Mouse (Mus musculus) stomach, embryonic 14.5 days (tissue): ENCODE data around the gene Ubfd1. TPM values are rescaled to one million over a fixed set of nuclear protein-coding genes. Genes with fewer than 3 reads are reported as not detected.

Experiments used
- ATAC-seq: fragments of 200-750 bp; cut with Nextera tagmentation; 2 replicates; pipeline ENCODE4 v1.8.0; 2017; ENCODE audit warnings: low read depth, moderate TSS enrichment; ENCODE audit not compliant: insufficient number of reproducible peaks, insufficient read depth, low FRiP score
- H3K27ac ChIP-seq: fragments of 300-500 bp; sonication (generic); 2 replicates; pipeline ENCODE4 v1.5.1; 2014; ENCODE audit warnings: mild to moderate bottlenecking, low read length, moderate library complexity, mixed read lengths
- H3K27me3 ChIP-seq: fragments of 300-500 bp; sonication (generic); 2 replicates; pipeline ENCODE4 v1.6.1; 2014; ENCODE audit warnings: low read length, control low read depth, mixed read lengths; ENCODE audit not compliant: control insufficient read depth, insufficient read depth
- H3K36me3 ChIP-seq: fragments of 300-500 bp; sonication (generic); 2 replicates; pipeline ENCODE4 v1.6.1; 2014; ENCODE audit warnings: mild to moderate bottlenecking, control low read depth, low read length, moderate library complexity, mixed read lengths; ENCODE audit not compliant: control insufficient read depth, insufficient read depth
- H3K4me1 ChIP-seq: fragments of 300-500 bp; sonication (generic); 2 replicates; pipeline ENCODE4 v1.6.1; 2014; ENCODE audit warnings: low read length, control low read depth, mixed read lengths; ENCODE audit not compliant: control insufficient read depth, insufficient read depth
- H3K4me2 ChIP-seq: fragments of 300-500 bp; sonication (generic); replicated peaks from 2 replicates; pipeline ENCODE4 v1.6.1; 2014; ENCODE audit warnings: low read depth, low read length, control low read depth
- H3K4me3 ChIP-seq: fragments of 300-500 bp; sonication (generic); 2 replicates; pipeline ENCODE4 v1.5.1; 2014; ENCODE audit warnings: low read depth, low read length, control low read depth
- H3K9ac ChIP-seq: fragments of 300-500 bp; sonication (generic); replicated peaks from 2 replicates; pipeline ENCODE4 v1.6.1; 2014; ENCODE audit warnings: low read depth, mild to moderate bottlenecking, control low read depth, low read length, moderate library complexity, mixed read lengths
- H3K9me3 ChIP-seq: fragments of 300-500 bp; sonication (generic); 2 replicates; pipeline ENCODE4 v1.6.1; 2016; ENCODE audit warnings: low read depth, low read length, control low read depth; ENCODE audit not compliant: control insufficient read depth
- WGBS: fragments of 180-500 bp; shearing (Covaris S2); extraction: QIAGEN DNeasy Blood & Tissue Kit; methylation state at CpG from one replicate; pipeline ENCODE4 v1.1.7; 2014; 5-methylcytosine and 5-hydroxymethylcytosine counted together
- polyA plus RNA-seq: library from polyadenylated mRNA; unstranded; fragments of >200 nt; fragmentation: Nextera tagmentation; extraction: Ambion mirVana; gene quantifications from 2 replicates; pipeline ENCODE4 v1.2.1, GENCODE M21; 2014

Gene Ubfd1
- polyA plus RNA-seq, 1 experiment from 2014 or later: 77.5 TPM

DNA sequence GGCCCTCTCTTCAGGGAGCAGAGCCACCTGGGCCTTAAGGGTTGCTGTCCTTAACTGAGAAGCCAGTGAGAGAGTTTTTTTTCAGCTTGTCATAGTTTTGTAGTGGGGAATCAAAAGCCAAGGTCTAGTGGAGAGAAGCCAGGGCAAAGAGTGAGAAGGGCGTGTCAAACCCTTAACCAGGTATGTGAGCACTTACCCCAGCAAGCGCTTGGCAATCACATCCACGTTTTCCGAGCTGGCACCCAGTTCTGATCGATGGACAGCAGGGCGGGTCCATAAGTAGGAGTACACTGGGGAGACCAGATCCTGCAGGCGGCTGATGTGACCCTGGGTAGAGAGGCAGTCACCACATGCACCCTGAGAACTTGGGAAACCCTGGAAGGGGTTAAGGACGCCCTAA, 22.9 kb upstream of the Ubfd1 start:
- ATAC-seq: no peak
- no peaks in the 10 kb centered on the region for H3K9me3 ChIP-seq
- H3K4me2 ChIP-seq: no peak overlapping the region
- no peaks in the 10 kb centered on the region for H3K4me1 ChIP-seq
- no peak overlapping the region for H3K4me3 ChIP-seq
- no peak overlapping the region for H3K9ac ChIP-seq
- H3K27me3 ChIP-seq: no peaks in the 10 kb centered on the region
- H3K27ac ChIP-seq: no peak overlapping the region
- 81% methylated on average over 8 of the region's 8 CpGs for WGBS
- peaks cover 25% of the 10 kb centered on the region for H3K36me3 ChIP-seq

GRCm38 (mm10) chr7:122045181-122045634, 21.8 kb upstream of the Ubfd1 start:
- H3K27me3 ChIP-seq: no peaks in the 10 kb centered on the region
- peak; percentile 33; the same call in 1 of the 2 replicates for ATAC-seq
- H3K4me2 ChIP-seq: no peak overlapping the region
- H3K27ac ChIP-seq: peak overlapping the region; percentile 33; the same call in 1 of the 2 replicates
- no peak overlapping the region for H3K4me3 ChIP-seq
- no peaks in the 10 kb centered on the region for H3K9me3 ChIP-seq
- WGBS: 65% methylated on average over 4 of the region's 4 CpGs
- H3K4me1 ChIP-seq: no peaks in the 10 kb centered on the region
- H3K9ac ChIP-seq: no peak overlapping the region
- H3K36me3 ChIP-seq: peaks cover 19% of the 10 kb centered on the region

DNA sequence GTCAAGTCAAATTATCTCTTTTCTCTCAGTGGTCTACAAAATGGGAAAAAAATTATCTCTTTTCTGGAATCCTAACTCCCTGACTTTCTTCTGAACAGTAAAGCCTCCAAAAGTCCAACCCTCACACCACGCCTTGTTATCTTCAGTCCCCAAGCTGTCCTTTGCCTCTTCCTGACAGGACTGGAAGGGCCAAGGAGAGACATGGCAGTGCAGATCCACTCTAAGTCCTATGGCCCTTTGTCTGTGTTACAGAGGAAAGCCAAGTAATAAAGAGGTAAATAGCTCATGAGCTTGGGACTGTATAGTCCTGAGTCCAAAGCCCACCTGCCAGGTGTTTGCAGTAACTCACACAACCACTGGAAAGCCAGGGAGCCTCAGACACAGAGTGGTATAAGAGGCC, 21.3 kb upstream of the Ubfd1 start:
- Histone ChIP-seq H3K36me3 (peaks cover 16% of the 10 kb centered on the region), H3K4me3 (no peak overlapping the region), H3K9me3 (no peaks in the 10 kb centered on the region), H3K27me3 (no peaks in the 10 kb centered on the region), H3K4me2 (no peak overlapping the region), H3K27ac (no peak overlapping the region), H3K4me1 (no peaks in the 10 kb centered on the region), H3K9ac (no peak overlapping the region)
- no peak for ATAC-seq
- WGBS: 67% methylated on average over 1 of the region's 1 CpGs

GRCm38 (mm10) chr7:122046813-122047212, 20.2 kb upstream of the Ubfd1 start:
- no peak for ATAC-seq
- Histone ChIP-seq H3K27me3 (no peaks in the 10 kb centered on the region), H3K9me3 (no peaks in the 10 kb centered on the region), H3K36me3 (peaks cover 18% of the 10 kb centered on the region), H3K4me3 (no peak overlapping the region), H3K9ac (no peak overlapping the region), H3K4me2 (no peak overlapping the region), H3K4me1 (no peaks in the 10 kb centered on the region), H3K27ac (no peak overlapping the region)
- WGBS: 81% methylated on average over 2 of the region's 2 CpGs

- Histone ChIP-seq H3K27me3 (no peaks in the 10 kb centered on the region), H3K4me2 (no peak overlapping the region), H3K27ac (no peak overlapping the region), H3K9ac (no peak overlapping the region), H3K4me1 (no peaks in the 10 kb centered on the region), H3K36me3 (peaks cover 19% of the 10 kb centered on the region), H3K4me3 (no peak overlapping the region), H3K9me3 (no peaks in the 10 kb centered on the region)
- ATAC-seq: no peak
- WGBS: 92% methylated on average over 9 of the region's 9 CpGs
Observed at GRCm38 (mm10) chr7:122048191-122048590, 18.8 kb upstream of the Ubfd1 start.

DNA sequence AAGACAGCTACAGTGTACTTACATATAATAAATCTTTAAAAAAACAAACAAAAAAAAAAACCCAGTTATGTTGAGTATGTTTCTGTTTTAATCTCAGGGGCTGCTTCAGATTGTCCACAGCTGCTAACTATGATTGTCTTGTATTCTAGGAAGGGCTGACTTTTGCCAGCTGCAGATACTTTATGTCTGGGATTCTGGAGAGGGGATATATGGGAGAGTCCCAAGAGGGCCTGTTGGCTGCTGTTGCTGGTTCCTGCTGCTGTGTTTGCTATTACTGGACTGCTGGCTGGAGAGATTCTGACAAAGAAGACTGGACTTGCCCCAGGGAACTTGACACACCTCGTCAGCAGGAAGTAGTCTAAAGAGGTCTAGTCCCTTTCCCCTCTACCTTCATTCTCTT, 16.1 kb upstream of the Ubfd1 start:
- H3K4me3 ChIP-seq: no peak overlapping the region
- ATAC-seq: no peak
- 68% methylated on average over 1 of the region's 1 CpGs for WGBS
- peaks cover 24% of the 10 kb centered on the region for H3K36me3 ChIP-seq
- H3K4me1 ChIP-seq: no peaks in the 10 kb centered on the region
- no peak overlapping the region for H3K27ac ChIP-seq
- no peaks in the 10 kb centered on the region for H3K9me3 ChIP-seq
- H3K27me3 ChIP-seq: no peaks in the 10 kb centered on the region
- no peak overlapping the region for H3K4me2 ChIP-seq
- H3K9ac ChIP-seq: no peak overlapping the region

- no peak overlapping the region for H3K27ac ChIP-seq
- no peaks in the 10 kb centered on the region for H3K9me3 ChIP-seq
- H3K4me2 ChIP-seq: no peak overlapping the region
- no peaks in the 10 kb centered on the region for H3K4me1 ChIP-seq
- H3K27me3 ChIP-seq: no peaks in the 10 kb centered on the region
- H3K9ac ChIP-seq: no peak overlapping the region
- no peak overlapping the region for H3K4me3 ChIP-seq
- WGBS: 83% methylated on average over 5 of the region's 5 CpGs
- no peak for ATAC-seq
- peaks cover 16% of the 10 kb centered on the region for H3K36me3 ChIP-seq
Observed at GRCm38 (mm10) chr7:122056633-122057032, 10.3 kb upstream of the Ubfd1 start.

DNA sequence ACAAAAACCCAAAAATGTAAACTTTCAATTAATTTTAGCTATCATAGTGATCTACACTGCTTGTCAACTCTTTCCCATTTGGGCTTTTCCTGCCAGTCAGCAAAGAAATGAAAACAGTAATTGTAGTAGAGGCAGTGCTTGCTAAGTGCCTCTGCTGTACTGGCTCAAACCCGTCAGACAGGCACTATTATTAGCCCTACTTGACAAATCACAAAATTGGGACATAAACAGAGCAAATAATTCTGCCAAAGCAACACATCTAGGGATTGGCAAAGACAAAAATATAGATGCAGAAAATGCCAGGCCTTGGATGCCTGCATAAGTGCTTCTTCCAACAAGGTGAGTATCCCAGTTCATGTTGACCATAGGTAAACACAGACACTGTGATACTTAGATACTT, 1.3 kb upstream of the Ubfd1 start:
- no peaks in the 10 kb centered on the region for H3K27me3 ChIP-seq
- 46% methylated on average over 1 of the region's 1 CpGs for WGBS
- no peaks in the 10 kb centered on the region for H3K9me3 ChIP-seq
- H3K36me3 ChIP-seq: peaks cover 17% of the 10 kb centered on the region
- H3K4me2 ChIP-seq: peak overlapping the region; percentile 60
- peaks cover 15% of the 10 kb centered on the region; the same call in 1 of the 2 replicates for H3K4me1 ChIP-seq
- no peak overlapping the region for H3K9ac ChIP-seq
- ATAC-seq: no peak
- H3K27ac ChIP-seq: no peak overlapping the region
- peak overlapping the region; percentile 64; the same call in 1 of the 2 replicates for H3K4me3 ChIP-seq
